Mouse (Mus musculus) myocyte (in vitro differentiated cells): ENCODE results near the gene Fam19a5.

ENCODE experiments used
- E2F4 ChIP-seq: IDR thresholded peaks from one replicate; pipeline ENCODE4 v1.6.1; 2011; ENCODE audit warnings: mild to moderate bottlenecking, control low read depth, moderate library complexity; ENCODE audit not compliant: insufficient read depth
- MAX ChIP-seq: IDR thresholded peaks from one replicate; pipeline ENCODE4 v1.6.1; 2011; ENCODE audit warnings: low read depth, mild to moderate bottlenecking, control low read depth
- MYOG ChIP-seq, 3 experiments: IDR thresholded peaks; one replicate each; pipeline ENCODE4 v1.6.1; 2011; ENCODE audit warnings: control low read depth in 2 of 3, low read depth in 2 of 3, mild to moderate bottlenecking in 2 of 3; ENCODE audit not compliant: insufficient read length in 2 of 3, control insufficient read depth in 1 of 3, insufficient read depth in 1 of 3
- POLR2A ChIP-seq: IDR thresholded peaks from one replicate; pipeline ENCODE4 v1.6.1; 2011; ENCODE audit warnings: low read depth, mild to moderate bottlenecking, control low read depth, moderate library complexity; ENCODE audit not compliant: insufficient read length
- SRF ChIP-seq: IDR thresholded peaks from one replicate; pipeline ENCODE4 v1.6.1; 2011; ENCODE audit warnings: low read depth; ENCODE audit not compliant: control insufficient read depth, insufficient read length
- TCF3 ChIP-seq: IDR thresholded peaks from one replicate; pipeline ENCODE4 v1.6.1; 2011; ENCODE audit warnings: low read depth, control low read depth; ENCODE audit not compliant: insufficient read length
- USF1 ChIP-seq: IDR thresholded peaks from one replicate; pipeline ENCODE4 v1.6.1; 2011; ENCODE audit warnings: low read depth, mild to moderate bottlenecking, control low read depth, moderate library complexity

GRCm38 (mm10) chr15:87545731-87546360 is 1.7 kb downstream of the Fam19a5 start:
- TF ChIP-seq POLR2A (no peak), USF1 (no peak), MYOG (IDR thresholded peaks at IDR 0.05; ENCODE audit: control insufficient read depth in 1 of 3, insufficient read depth in 1 of 3, insufficient read length in 2 of 3, low read depth in 2 of 3) (no peak), TCF3 (no peak), MAX (no peak), E2F4 (no peak), SRF (no peak)
